Mouse (Mus musculus) ovary, postnatal 36 days (tissue): ENCODE measurements around the gene Gm6592.
"Not testable (repeated sequence)": the region's sequence is repeated elsewhere in the genome, so short reads cannot be mapped to it uniquely, and the experiment has no call there.

Experiments used
- DNase-seq: peaks from one replicate; pipeline ENCODE4 v3.0.0; 2022; ENCODE audit warnings: low spot score, mixed read lengths

The Gm6592 gene

DNA sequence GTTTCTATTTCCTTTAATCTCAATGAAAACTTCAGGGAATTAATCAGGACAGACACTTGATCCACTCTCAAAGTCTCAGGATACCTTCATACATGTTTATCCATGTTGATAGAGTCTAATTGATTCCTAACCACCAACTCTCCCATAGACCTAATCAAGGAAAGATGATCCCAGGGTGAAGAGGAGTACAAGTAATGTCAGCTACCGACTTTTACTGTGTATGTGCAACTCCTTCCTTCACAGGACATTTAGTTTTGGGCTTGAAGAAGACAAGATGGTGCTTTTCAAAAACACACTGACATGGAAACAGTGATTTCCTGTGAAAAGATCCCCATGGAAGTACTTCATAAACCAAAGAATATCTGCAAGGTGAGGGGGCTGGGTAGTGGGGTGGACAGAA, at the start of gene Gm6592:
Gm6592 (plus strand) TSS at position 301 of the 400 bp plus-strand sequence.
- DNase-seq, result no peak

DNA sequence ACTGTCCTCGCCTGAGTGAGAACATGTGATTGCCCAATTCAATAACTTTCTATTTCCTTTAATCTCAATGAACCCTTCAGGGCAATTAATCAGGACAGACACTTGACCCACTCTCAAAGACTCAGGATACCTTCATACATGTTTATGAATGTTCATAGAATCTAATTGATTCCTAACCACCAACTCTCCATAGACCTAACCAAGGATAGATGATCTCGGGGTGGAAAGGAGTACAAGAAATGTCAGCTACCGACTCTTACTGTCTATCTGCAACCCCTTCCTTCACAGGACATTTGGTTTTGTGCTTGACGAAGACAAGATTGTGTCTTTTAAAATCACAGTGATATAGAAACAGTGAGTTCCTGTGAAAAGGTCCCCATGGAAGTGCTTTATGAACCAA, 40.4 kb upstream of the Gm6592 start, which contains the start of gene Ssxb5:
Ssxb5 (plus strand) TSS at position 301 of the 400 bp plus-strand sequence.
- DNase-seq, result not testable (repeated sequence)

GRCm38 (mm10) chrX:8832043-8832442, 11.8 kb upstream of the Gm6592 start:
- peak; percentile 17 for DNase-seq

DNA sequence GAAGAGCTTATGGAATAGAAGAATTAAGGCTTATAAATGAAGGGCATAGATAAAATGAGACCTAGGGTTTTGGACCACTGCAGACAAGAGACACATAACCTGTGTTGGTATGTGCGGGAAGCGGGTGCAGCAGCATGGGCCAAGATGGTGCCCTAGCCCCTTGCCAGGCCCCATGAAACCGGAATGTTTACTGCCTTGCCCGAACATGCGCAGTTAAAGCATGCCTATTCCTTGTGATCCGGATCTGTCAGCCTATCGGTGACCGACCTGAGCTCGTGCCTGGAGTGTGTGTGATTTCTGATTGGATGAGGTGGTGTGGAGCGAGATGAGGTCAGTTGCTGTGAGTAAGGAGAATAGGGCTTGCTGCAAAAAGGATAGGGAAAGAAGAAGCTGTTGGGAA, 8.7 kb downstream of the Gm6592 start:
- DNase-seq, result no peak

DNA sequence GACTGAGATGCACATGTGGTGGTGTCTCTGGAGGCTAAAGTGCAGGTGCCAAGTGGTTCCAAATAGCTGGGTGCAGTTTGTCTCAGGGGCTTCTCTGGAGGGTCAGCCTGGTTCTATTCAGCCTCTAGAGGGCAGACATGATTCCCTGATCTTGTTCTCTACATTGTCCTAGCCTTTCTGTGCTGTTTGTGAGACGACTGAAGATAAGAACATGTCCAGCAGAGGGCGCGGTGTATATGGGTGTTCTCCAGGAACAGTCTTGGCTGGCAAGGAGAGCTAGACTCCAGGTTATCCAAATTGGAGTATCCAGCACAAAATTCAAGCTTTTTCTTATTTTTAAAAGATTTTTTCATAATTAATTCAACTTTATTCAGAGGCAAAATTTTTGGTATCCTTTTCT, 20.5 kb downstream of the Gm6592 start:
- peak; percentile 46 for DNase-seq

GRCm38 (mm10) chrX:8873953-8874352, 30.2 kb downstream of the Gm6592 start, which contains the start of gene Gm5751:
Gene Gm5751 (plus strand): TSS chrX:8874253.
- DNase-seq, result not testable (repeated sequence)

- no peak for DNase-seq
These were observed 40.5 kb downstream of the Gm6592 start for GRCm38 (mm10) chrX:8884336-8884735.

- no peak for DNase-seq
These were observed 48.2 kb downstream of the Gm6592 start for GRCm38 (mm10) chrX:8891975-8892342.

- DNase-seq, result peak; percentile 80
These were observed 48.8 kb downstream of the Gm6592 start, which contains the start of gene B630019K06Rik for GRCm38 (mm10) chrX:8892343-8893155. Gene B630019K06Rik (plus strand): TSS chrX:8892382.

- no peak for DNase-seq
These were observed 49.4 kb downstream of the Gm6592 start for GRCm38 (mm10) chrX:8893182-8893651.
